Mouse (Mus musculus) thymus, adult 18-20 months (tissue): Measurements from ENCODE around the gene Asf1b.
"Not testable (repeated sequence)": the region's sequence is repeated elsewhere in the genome, so short reads cannot be mapped to it uniquely, and the experiment has no call there.

Source experiments
- DNase-seq, 2 experiments: peaks; one replicate each; pipeline ENCODE4 v3.0.0; 2022; ENCODE audit warnings: mixed read lengths in 2 of 2

Gene Asf1b

DNA sequence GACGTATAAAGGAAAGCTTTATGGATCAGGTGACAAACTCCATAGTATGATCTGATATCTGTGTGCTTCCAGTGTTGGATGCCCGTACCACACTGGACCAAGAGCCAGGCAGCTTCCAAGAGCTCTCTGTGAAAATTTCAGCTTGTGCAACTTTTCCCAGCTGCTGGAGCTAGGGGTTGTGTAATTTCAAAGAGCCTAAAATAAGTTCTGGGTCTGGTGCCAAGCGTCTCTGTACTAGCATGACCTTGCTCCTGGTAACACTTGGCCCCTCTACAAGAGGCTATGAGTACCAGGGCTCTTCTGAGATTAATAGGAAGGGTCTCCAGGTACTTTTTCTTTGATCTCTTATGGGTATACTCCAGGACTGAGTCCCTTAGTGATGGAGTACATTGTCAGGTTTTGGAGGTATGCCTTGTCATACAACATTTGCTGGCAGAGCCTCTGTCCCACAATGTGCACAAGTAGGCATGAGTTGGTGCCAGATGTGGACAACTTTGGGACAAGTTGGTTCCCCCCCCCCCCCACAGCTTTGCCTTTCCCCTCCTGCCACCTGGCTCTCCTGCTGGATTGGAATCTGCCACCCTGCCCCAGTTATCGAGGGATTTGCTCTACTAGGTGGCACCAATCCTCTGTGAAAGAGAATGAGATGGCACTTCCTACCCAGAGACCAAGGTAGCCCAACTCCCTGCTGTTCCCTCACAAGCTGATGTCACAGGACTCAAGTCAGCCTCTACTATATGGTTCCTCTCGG is 8.9 kb downstream of the Asf1b start:
- DNase-seq: no peak

DNA sequence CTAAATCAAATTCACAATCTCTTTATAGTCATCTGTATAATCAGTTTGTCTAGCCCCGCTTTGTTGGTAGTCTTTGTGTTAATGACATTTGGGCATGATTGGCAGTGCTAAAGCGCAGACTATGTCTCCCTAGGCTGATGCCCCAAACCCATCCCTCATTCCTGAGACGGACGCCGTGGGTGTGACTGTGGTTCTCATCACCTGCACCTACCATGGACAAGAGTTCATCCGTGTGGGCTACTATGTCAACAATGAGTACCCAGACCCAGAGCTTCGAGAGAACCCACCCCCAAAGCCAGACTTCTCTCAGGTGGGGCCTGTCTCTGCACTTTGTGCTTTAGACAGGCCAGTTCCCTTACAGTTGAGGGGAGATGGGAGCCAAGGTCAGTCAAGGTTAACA is 12.4 kb downstream of the Asf1b start:
- no peak for DNase-seq

DNA sequence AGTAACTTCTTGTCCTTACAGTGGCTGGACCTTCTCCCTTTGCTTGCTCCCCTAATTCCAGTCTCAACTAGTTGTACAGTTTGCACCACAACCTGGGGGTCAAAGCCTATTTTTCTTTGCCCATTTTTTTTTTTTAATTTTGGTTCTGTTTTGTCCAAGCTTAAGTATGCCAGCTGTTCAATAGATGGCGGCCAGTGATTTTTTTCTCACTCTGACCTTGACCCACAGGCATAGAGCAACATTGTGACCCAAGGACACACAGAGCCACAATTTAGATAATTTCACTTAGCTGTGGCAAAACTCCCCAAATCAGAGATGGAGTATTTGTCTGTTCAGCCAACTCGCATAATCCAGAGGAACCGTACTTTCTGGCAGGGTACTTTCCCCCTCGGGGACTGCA is 15.8 kb downstream of the Asf1b start:
- no peak for DNase-seq

DNA sequence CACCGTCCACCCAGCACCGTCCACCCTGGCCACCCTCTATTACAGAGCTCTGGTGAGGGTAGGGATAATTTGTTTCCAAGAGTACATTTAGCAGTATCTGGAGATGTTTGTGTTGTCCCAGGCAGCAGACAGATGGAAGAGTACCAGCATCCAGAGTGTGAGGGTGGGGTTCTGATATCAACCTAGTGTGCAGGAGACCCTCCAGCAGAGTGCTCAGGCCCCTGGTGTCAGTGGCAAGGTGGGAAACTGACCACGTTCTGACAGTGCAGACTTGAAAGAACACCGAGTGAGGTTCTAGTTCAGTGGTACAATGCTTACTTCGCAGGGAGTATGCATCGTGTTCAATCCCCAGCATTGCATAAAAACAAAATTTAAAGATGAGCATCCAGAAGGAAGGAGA is 16.4 kb downstream of the Asf1b start:
- DNase-seq: no peak

DNA sequence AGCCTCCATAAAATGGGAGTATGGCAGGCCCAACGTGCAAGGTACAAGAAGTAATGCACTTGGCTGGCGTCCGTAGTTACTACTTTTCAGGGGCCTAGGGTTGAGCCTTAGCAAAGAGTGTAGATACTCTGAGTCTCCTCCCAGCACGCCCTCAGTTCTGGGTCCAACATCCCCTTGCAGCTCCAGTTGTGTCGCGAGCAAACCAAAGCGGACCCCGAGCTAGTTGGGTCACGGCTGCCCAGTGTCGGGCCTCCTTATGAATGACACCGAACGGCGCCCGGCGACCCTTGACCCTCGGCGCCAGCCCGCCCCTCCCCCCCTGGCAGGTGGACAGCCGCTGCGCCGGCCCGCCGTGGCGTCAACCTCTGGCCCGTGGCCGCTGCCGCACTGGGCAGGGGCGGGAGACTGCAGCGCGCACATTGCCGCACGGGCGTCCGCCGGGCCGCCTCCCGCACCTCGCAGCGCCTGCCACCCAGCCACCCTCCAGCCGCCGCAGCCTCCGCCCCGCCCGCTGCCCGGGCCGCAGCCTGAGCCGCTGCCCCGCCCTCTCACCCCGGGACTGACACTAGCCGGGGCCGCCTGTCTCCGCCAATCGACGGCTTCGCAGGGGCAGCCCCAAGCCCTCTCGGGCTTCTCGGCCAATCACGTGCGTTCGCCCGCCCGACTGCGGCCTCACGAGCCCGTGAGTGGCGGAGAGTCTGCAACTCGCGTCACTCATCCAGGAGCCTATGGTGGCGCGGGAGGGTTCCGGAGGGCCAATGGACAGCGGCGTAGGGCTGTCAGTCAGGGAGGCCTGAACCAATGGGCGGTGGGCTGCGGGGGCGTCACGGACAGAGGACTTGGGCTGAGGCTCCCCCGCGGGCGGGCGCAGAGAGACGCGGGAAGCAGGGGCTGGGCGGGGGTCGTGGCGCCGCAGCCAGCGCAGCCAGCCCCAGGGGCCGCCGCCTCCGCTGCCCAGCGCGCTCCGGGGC is 17.1 kb downstream of the Asf1b start, which contains the start of gene Prkaca:
TSS of gene Prkaca (plus strand) at position 844 of the 971 bp plus-strand sequence.
- peak; percentile 99 for DNase-seq

DNA sequence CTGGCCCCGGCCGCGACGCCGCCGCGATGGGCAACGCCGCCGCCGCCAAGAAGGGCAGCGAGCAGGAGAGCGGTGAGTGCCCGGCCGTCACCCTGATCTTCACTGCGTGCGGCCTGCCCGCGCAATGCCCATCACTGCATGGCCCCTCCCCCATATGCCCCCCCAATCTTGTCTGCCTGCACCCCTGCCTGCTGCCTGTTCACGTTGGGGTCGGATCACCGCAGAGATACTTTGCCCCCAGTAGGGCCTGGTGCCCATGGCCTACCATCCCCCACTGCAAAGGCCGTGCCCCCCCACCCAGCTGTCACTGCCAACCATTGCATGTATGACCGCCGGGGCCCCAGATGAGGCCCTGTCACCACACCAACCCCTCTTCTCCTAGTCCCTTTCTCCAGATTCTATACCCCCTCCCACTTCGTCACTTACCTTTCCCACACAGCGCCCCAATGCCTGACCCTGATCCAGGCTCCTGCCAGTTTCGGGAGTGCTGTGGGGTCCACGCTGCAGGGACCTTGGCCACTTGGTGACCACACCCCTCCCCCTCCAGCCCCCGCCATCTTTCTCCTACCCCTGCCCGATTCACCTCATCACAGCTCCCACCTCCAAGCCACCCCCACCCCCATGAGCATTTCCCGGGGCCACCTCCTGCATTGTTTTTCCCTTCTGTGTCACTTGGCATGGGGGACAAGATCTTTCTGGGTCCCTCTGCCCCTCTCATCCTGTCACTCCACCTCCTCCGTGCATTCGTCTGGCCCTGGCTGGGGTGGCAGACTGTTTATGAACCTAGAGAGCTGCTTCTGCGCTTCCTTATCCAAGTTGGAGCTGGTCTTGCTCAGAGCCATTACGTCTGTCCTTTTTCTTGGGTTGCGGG is 18.1 kb downstream of the Asf1b start:
- peak in 1 of 2 experiments; percentile 40 for DNase-seq

DNA sequence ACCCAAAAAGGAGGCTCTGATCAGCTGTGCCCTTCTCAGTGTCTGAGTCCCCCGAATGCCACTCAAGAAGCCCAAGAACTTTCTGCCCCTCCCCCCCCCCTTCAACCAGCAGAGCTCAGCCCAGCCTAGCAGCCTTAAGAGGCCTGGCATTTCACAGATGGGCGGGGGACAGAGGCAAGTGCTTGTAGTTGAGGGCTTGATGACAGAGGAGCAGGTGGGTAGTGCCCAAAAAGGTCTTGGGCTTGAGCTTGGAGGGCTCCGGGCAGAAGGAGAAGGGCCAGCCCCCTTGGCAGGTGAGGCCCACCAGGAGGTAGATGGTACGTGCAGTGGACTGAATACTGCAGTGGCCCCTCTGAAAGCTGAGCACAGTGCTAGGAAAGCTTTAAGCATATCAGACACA is 19.2 kb downstream of the Asf1b start:
- DNase-seq: no peak

DNA sequence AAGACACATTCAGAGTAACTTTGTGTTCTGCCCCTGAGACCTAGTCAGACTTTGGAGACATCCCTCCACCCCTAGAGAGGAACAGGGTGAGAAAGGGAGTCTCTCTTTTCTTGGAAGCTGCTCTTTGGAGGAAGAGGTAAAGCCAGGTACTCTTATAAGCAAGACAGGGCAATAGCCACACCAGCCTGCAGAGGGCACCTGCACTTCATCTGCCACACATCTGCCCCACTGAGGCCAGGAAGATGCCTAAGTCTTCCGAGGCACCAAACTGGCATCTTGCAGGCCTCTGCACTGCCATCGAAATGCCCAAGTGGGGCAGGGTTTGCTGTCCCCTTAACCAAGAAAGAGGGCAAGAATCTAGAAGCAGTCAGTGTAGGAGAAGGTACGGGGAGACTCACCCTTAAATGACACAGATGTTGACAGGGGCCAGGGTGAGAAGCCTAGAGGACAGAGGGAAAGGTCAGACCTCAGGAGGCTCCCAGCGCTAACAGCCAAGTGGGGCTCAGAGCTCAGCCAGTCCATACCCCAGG is 20.9 kb downstream of the Asf1b start:
- DNase-seq: no peak

DNA sequence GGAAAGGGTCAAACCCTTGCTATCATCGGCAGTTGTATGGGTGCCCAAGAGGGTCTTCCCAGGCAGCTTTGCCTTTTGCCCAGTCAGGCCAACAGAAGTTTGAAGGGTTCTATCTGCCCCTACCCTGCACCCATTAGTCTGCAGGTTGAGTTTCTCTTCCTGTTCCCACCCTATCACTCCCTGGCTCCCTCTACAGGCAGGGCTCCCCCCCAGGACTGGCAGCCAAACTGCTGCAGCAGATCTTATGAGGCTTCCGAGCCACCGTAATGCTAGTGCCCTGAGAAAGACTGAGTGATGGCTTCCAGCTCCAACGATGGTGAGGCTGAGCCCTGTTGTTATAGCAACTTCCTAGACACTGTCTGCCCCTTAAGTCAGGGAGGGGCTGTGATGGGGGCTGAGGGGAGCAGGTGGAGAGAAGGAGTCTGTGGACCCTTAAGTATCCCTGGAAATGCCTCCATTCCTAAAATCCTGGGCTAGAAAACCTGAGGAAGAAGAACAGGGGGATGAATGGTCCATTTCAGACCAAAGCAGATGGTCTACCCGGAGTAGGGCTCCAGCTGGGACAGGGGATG is 21.6 kb downstream of the Asf1b start:
- no peak for DNase-seq

DNA sequence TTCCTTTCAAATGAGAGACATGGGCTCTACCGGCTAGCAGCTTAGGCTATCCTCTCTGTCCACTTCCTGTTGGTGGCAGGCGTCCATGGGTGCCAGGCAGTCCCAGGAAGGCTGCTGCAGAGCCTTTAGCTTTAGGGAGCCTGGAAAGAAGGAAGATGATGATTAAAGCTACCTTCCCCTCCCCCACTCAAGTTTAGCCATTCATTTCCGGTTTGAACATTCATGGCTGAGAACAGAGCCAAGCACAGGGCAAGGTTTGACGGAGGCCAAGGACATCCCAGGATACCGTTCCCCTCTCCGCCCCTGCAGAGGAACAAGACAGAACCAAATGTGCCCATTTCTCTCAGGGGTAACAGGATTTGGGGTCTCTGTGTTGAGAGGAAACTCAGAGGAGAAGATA is 22.3 kb downstream of the Asf1b start:
- no peak for DNase-seq

DNA sequence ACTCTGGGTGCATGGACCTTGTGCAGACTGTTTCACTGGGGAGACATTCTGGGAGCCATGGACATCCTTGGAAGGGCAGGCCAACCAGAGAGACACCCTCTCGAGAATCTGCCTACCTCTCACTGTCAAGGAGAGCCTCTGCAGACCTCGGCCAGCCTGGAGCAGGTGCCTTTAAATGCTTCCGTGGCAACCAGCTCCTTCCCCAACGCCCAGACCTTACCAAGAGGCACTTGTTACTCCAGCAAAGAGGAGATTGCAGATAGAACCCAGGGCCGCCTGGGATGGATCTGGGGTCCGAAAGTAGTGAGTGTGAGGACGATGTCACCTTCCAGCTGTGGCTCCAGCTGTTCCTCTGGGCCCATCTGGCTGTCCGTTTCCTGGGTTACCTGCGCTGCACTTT is 22.9 kb downstream of the Asf1b start:
- DNase-seq: no peak

DNA sequence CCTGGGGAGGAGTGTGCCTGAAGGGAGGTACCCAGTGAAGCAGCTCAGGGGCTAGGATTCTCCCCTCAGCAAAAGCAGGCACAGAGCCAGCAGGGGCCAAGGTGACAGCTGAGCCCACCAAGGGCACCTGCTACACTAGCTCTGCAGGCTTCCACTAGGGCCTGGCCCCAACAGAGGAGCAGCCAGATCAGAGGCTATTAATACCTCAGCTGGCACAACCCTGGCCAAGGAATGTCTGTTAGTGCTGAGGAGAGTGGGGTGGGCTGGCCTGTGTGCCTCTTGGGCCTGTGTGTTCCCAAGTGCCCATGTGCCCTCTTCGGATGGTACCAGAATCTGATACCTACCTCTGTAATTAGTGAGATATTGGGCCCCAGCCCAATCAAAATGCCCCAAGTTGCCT is 24.9 kb downstream of the Asf1b start:
- no peak for DNase-seq

DNA sequence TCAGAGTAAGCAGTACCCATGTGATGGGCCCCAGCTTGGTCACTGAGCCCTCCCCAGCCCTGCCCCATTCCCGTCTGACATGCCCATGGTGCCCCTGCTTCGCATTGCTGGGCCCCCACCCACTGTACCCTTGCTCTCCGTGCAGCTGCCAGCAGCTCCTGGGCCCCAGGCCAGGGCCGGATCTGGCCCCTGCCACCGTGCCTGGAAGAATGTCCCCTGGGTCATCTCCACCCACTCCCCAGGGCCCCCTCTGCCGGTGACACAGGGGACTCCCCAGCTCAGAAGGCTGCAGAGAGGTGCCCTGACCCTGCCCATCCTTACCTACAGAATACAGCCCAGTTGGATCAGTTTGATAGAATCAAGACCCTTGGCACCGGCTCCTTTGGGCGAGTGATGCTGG is 25.5 kb downstream of the Asf1b start:
- no peak for DNase-seq

DNA sequence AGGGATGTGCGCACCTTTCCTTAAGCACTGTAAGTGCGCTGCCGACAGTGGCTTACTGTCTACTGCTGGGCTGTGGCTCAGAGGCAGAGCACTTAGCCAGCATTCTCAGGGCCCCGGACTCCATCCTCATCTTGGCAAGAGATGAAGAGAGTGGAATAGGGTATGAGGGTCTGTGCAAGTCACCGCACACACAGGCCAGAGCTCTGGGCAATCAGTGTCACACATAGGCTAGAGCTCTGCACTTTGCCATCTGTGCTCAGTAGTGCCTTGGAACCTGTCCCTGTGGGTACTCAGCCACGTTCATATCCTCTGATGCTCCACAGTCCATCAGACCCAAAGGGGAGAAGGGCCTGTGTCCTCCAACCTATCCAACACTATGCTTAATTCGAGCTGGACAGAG is 26.2 kb downstream of the Asf1b start:
- DNase-seq: no peak

DNA sequence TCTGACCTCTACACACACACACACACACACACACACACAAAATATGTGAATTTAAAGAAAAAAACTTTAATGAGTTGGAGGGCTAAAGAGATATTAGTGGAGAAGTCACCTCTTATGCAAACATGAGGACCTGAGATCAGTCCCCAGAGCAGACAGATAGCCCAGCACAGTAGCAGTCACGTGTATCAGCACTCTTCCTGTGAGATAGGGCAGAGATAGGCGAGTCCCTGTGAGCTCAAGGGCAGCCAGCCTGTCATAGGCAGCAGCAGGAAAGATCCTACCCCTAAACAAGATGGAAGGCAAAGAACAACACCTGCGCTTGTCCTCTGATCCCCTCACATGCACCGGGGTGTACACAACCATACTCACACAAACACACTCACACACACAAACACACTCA is 27.1 kb downstream of the Asf1b start:
- DNase-seq: no peak

DNA sequence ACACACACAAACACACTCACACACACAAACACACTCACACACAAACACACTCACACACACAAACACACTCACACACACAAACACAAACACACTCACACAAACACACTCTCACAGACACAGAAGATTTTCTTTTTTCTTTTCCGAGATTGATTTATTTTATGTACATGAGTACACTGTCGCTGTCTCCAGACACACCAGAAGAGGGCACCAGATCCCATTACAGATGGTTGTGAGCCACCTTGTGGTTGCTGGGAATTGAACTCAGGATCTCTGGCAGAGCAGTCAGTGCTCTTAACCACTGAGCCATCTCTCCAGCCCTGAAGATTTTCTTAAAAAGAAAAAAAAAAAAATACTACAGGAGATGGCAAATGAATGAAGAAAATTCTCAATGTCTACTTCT is 27.9 kb downstream of the Asf1b start:
- DNase-seq: not testable (repeated sequence)

DNA sequence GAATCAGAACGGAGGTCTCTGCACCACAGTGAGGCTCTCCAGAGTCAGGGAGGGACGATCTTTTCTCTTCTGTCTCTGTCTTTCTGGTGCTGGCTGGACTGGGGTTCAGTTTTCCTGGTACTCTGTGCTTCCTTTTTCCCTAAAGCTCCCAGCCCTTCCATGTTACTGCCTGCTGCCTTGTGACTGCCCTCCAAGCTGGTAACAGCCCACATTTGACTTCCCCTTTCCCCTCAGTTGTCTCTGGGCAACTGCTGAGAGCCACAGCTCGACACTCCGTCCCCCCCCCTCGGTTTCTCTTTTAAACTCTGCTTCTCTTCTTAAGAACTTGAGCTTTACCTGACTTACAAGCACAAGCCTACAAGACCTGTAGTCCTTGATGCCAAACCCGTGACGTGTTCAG is 33.9 kb downstream of the Asf1b start:
- no peak for DNase-seq

DNA sequence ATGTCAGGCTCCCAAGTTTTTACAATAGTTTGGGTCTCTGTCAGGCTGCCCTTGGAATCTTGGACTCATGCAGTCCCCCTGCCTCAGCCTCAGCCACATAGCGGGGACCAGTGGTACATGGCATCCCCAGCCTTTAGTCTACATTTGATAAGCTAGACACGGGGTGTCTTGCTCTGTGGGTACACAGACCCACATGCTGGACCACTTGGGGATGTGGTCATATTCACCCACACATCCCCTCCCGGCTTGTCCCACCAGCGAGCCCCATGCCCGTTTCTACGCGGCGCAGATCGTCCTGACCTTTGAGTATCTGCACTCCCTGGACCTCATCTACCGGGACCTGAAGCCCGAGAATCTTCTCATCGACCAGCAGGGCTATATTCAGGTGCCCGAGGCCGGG is 34.9 kb downstream of the Asf1b start:
- no peak for DNase-seq

DNA sequence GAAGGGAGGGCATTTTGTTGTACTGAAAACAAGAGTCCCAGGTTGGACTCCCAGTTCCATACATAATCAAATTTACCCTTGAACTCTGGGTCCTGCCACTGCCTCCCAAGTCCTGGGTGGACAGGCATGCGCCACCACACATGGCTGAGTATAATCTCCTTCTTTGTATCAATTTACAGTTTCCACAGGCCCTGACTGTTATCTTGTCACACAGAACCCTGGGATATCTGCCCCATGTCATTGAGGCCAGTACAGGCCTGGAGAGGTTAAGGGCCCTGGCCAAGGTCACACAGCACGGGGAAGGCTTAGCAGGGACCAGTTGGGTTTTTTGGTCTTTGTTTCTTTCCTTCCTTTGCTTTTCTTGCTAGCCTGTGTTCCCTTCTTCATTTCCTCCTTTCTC is 37.2 kb downstream of the Asf1b start:
- DNase-seq: no peak

DNA sequence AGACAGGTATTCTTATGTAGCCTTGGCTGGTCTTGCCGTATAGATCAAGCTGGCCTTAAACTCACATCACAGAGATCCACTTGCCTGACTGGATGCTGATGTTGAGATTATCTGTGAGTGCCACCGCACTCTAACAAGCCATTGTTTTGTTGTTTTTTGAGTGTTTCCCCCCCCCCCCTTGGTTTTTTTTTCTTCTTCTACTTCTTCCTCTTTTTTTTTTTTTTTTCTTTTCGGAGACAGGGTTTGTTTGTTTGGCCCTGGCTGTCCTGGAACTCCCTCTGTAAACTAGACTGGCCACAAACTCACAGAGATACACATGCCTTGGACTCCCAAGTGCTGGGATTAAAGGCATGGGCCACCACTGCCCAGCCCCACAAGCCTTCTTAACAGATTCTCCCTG is 38.7 kb downstream of the Asf1b start:
- DNase-seq: no peak

DNA sequence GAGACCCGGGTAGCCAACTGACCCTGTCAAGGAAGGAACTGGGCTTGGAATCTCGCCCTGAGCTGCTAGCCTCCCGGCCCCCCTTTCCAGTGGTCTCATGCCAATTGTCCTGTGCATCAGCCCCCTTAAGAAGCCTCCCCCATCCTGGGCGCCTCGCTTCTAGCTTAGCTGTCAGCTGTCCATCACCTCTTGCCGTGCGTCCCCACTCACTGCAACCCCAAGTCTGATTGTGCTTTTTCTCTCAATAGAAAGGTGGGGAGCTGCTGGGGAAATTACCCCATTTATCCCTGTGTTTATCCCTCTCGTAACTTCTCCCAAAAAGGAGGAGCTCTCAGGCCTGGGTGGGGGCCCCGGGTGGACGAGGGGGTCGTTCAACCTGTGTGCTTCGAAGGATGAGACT is 40.7 kb downstream of the Asf1b start:
- no peak for DNase-seq
